In genomic region chr13:99314098-99314497, GRCm38 (mm10) we compare ENCODE assay signal across 28 mouse cellular contexts.
"Had no signal": no experiment of that assay in that cellular context is flagged by ENCODE, and none has a peak within 500 bp of the region (broad histone marks: within the 10 kb centered on the region; RNA-seq: fewer than 3 reads in every experiment).

No protein-coding gene starts in this region.

- H3K9me3 ChIP-seq: embryonic facial prominence, embryonic 10.5 days; embryonic facial prominence, embryonic 12.5 days; embryonic facial prominence, embryonic 13.5 days; embryonic facial prominence, embryonic 15.5 days; forebrain, embryonic 10.5 days; forebrain, embryonic 12.5 days; forebrain, embryonic 13.5 days; forebrain, embryonic 15.5 days; heart, embryonic 10.5 days had no signal

- ATAC-seq: forebrain, embryonic 13.5 days; forebrain, embryonic 14.5 days; forebrain, embryonic 15.5 days; forebrain, embryonic 16.5 days; forebrain, postnatal 0 days had no signal

- H3K27ac ChIP-seq: embryonic facial prominence, embryonic 10.5 days; embryonic facial prominence, embryonic 12.5 days; embryonic facial prominence, embryonic 13.5 days; embryonic facial prominence, embryonic 15.5 days; forebrain, embryonic 10.5 days; forebrain, embryonic 12.5 days; forebrain, embryonic 13.5 days; forebrain, embryonic 15.5 days; gastrocnemius, adult 2 months; heart, adult 2 months; heart, embryonic 10.5 days had no signal

- H3K4me1 ChIP-seq: embryonic facial prominence, embryonic 12.5 days; embryonic facial prominence, embryonic 15.5 days; forebrain, embryonic 10.5 days; forebrain, embryonic 12.5 days; forebrain, embryonic 13.5 days; forebrain, embryonic 15.5 days; heart, embryonic 10.5 days had no signal

- H3K9ac ChIP-seq: embryonic facial prominence, embryonic 12.5 days; embryonic facial prominence, embryonic 13.5 days; embryonic facial prominence, embryonic 15.5 days; forebrain, embryonic 12.5 days; forebrain, embryonic 13.5 days; forebrain, embryonic 15.5 days; forebrain, postnatal 0 days had no signal

- H3K27me3 ChIP-seq: embryonic facial prominence, embryonic 12.5 days; embryonic facial prominence, embryonic 13.5 days; embryonic facial prominence, embryonic 15.5 days; forebrain, embryonic 12.5 days; forebrain, embryonic 13.5 days; forebrain, embryonic 15.5 days had no signal

- H3K36me3 ChIP-seq: embryonic facial prominence, embryonic 12.5 days; embryonic facial prominence, embryonic 15.5 days had no signal

- H3K4me2 ChIP-seq: embryonic facial prominence, embryonic 12.5 days; embryonic facial prominence, embryonic 13.5 days; embryonic facial prominence, embryonic 15.5 days; forebrain, embryonic 12.5 days; forebrain, embryonic 13.5 days; forebrain, embryonic 15.5 days had no signal

- H3K4me3 ChIP-seq: embryonic facial prominence, embryonic 10.5 days; embryonic facial prominence, embryonic 12.5 days; embryonic facial prominence, embryonic 13.5 days; embryonic facial prominence, embryonic 15.5 days; erythroblast, embryonic 14.5 days; forebrain, embryonic 10.5 days; forebrain, embryonic 12.5 days; forebrain, embryonic 13.5 days; forebrain, embryonic 15.5 days; gastrocnemius, adult 2 months; heart, adult 2 months; heart, embryonic 10.5 days had no signal

- DNase-seq: cerebellum, adult 9-10 months; cerebellum, adult 9-11 months; cerebellum, postnatal 10 days; cerebellum, postnatal 14 days; cerebellum, postnatal 25 days; cerebellum, postnatal 36 days; embryo, embryonic 11 days; forebrain, postnatal 0 days; gastrocnemius, adult 2 months; gastrocnemius, postnatal 10 days; gastrocnemius, postnatal 14 days; gastrocnemius, postnatal 25 days; gastrocnemius, postnatal 36 days; heart, adult 11 months; heart, adult 18-20 months; heart, adult 2 months had no signal
